Mouse (Mus musculus) C2C12 (cell line): ENCODE results near the gene Hs6st1.

Experiments used
- CTCF ChIP-seq: IDR thresholded peaks from one replicate; pipeline ENCODE4 v1.5.1; 2011; ENCODE audit not compliant: control insufficient read depth, insufficient read depth, insufficient read length
- USF1 ChIP-seq: IDR thresholded peaks from one replicate; pipeline ENCODE4 v1.6.1; 2011; ENCODE audit warnings: low read depth, mild to moderate bottlenecking, control low read depth, moderate library complexity

GRCm38 (mm10) chr1:36129881-36130280 is 61.7 kb downstream of the Hs6st1 start:
- no peak for TF ChIP-seq CTCF
- TF ChIP-seq USF1: no peak
